Mouse (Mus musculus): ENCODE results near the gene Mfsd4b1. TPM values are rescaled to one million over a fixed set of nuclear protein-coding genes. Genes with fewer than 3 reads are reported as not detected.

Mfsd4b1 gene
- polyA plus RNA-seq, 1 experiment from 2014 or later, result 0.14 TPM

DNA sequence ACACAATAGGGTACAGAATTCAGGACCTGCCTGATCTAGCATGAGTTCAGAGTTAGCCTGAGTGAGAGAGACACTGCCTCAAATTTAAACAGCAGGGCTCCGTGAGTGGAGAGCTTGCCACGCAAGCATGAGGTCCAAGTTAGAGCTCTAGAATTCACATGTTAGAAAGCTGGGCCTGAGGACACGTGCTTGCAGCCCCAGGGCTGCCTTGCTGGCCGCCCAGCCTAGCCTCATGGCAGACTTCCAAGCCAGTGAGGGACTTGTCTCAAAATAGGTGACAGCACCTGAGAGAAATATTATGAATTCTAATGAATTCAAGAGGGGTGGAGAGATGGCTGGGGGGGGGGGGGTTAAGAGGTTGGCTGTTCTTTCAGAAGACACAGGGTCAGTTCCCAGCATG, 17.1 kb downstream of the Mfsd4b1 start:
- no peak overlapping the region for H3K4me3 ChIP-seq (ENCODE audit: low read depth, low read length)

DNA sequence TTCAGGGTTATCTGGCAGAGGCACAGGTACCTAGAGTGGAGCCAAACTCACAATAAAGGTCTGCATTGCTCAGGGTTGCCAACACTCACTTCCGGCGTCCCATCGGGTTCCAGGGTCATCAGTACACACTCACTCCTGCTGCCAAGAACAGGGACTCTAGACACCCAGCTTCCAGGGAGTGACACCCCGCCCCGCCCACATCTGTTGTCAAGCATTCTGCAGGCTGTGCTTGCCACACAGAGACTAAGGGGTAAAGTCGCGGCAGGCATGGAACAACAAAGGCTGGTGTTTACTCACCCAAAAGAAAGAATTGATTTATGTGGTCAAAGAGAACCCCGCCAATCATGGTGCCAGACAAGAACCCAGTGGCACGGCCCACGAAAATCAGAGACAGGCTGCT, 18.1 kb downstream of the Mfsd4b1 start:
- Histone ChIP-seq H3K4me1 (replicated peaks; ENCODE audit: control insufficient read depth, insufficient read depth, low read length) (no peaks in the 10 kb centered on the region), H3K36me3 (ENCODE audit: control insufficient read depth, insufficient read depth, low read length) (no peaks in the 10 kb centered on the region), H3K4me3 (ENCODE audit: low read depth, low read length) (no peak overlapping the region), H3K27ac (ENCODE audit: low read depth) (no peak overlapping the region), H3K4me2 (ENCODE audit: low read length) (no peak overlapping the region), H3K27me3 (replicated peaks; ENCODE audit: control insufficient read depth, insufficient read depth, low read length) (no peaks in the 10 kb centered on the region), H3K9ac (ENCODE audit: low read length) (no peak overlapping the region), H3K9me3 (ENCODE audit: control insufficient read depth, low read length) (no peaks in the 10 kb centered on the region)
- 67% methylated on average over 10 of the region's 10 CpGs for WGBS
- ATAC-seq (replicated peaks; ENCODE audit: low FRiP score, low TSS enrichment, low read depth), result no peak
- DNase-seq (ENCODE audit: low spot score), result no peak

More for the DNA sequence above, 17.1 kb downstream of the Mfsd4b1 start:
- Histone ChIP-seq H3K27me3 (replicated peaks; ENCODE audit: control insufficient read depth, insufficient read depth, low read length) (no peaks in the 10 kb centered on the region), H3K4me2 (ENCODE audit: low read length) (no peak overlapping the region), H3K9ac (ENCODE audit: low read length) (no peak overlapping the region), H3K9me3 (ENCODE audit: control insufficient read depth, low read length) (no peaks in the 10 kb centered on the region), H3K27ac (ENCODE audit: low read depth) (no peak overlapping the region), H3K4me1 (replicated peaks; ENCODE audit: control insufficient read depth, insufficient read depth, low read length) (no peaks in the 10 kb centered on the region), H3K36me3 (ENCODE audit: control insufficient read depth, insufficient read depth, low read length) (no peaks in the 10 kb centered on the region)
- 90% methylated on average over 4 of the region's 4 CpGs for WGBS
- ATAC-seq (replicated peaks; ENCODE audit: low FRiP score, low TSS enrichment, low read depth) (no peak), DNase-seq (ENCODE audit: low spot score) (no peak)

DNA sequence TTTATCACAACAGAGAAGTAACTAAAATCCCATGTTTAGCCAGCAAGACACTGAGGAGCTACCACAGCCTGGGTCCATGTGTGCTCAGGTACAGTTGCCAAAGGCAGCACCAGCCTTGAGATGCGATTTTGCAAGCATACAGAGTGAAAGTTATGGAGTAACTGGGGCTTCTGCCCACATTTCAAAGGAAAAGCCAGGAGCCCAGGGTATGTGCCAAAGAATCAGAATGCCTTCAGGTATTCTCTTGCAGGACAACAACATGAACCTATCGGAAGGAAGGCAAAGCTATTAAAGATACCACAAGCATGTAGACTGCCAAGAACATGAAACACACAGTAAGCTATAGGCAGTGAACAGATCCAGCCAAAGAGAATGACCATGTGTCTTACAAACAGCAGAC, 24.3 kb downstream of the Mfsd4b1 start:
- no peaks in the 10 kb centered on the region for H3K9me3 ChIP-seq (ENCODE audit: control insufficient read depth, low read length)
- H3K36me3 ChIP-seq (ENCODE audit: control insufficient read depth, insufficient read depth, low read length), result no peaks in the 10 kb centered on the region
- H3K9ac ChIP-seq (ENCODE audit: low read length), result no peak overlapping the region
- DNase-seq (ENCODE audit: low spot score), result no peak
- no peak overlapping the region for H3K27ac ChIP-seq (ENCODE audit: low read depth)
- no peaks in the 10 kb centered on the region for H3K27me3 ChIP-seq (replicated peaks; ENCODE audit: control insufficient read depth, insufficient read depth, low read length)
- WGBS, result 91% methylated on average over 2 of the region's 2 CpGs
- no peak overlapping the region for H3K4me3 ChIP-seq (ENCODE audit: low read depth, low read length)
- ATAC-seq (replicated peaks; ENCODE audit: low FRiP score, low TSS enrichment, low read depth), result no peak
- no peaks in the 10 kb centered on the region for H3K4me1 ChIP-seq (replicated peaks; ENCODE audit: control insufficient read depth, insufficient read depth, low read length)
- H3K4me2 ChIP-seq (ENCODE audit: low read length), result no peak overlapping the region

DNA sequence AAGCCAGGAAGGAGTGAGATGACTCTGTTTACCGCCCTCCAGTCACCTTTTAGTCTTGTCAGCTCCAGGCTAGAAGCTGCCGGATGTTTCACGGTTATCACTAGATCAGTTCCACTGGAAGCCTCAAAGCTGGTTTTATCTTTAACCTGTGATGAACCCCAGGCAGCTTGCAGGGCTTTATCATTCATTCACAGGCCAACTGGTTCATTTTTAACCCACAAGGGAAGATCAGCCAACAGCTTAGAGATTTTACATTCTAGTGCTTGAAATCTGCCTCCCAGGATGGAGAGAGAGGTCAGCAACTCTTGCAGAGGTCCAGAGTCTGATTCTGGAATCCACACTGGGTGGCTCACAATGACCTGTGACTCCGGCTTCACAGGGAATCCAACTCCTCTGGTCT, 33.9 kb downstream of the Mfsd4b1 start:
- no peaks in the 10 kb centered on the region for H3K36me3 ChIP-seq (ENCODE audit: control insufficient read depth, insufficient read depth, low read length)
- DNase-seq (ENCODE audit: low spot score) (no peak), ATAC-seq (replicated peaks; ENCODE audit: low FRiP score, low TSS enrichment, low read depth) (no peak)
- no peak overlapping the region for H3K4me3 ChIP-seq (ENCODE audit: low read depth, low read length)
- H3K4me1 ChIP-seq (replicated peaks; ENCODE audit: control insufficient read depth, insufficient read depth, low read length), result no peaks in the 10 kb centered on the region
- peaks cover 3% of the 10 kb centered on the region; the same call in 1 of the 2 replicates for H3K9me3 ChIP-seq (ENCODE audit: control insufficient read depth, low read length)
- WGBS, result 44% methylated on average over 4 of the region's 4 CpGs
- no peak overlapping the region for H3K4me2 ChIP-seq (ENCODE audit: low read length)
- H3K27me3 ChIP-seq (replicated peaks; ENCODE audit: control insufficient read depth, insufficient read depth, low read length), result no peaks in the 10 kb centered on the region
- no peak overlapping the region for H3K27ac ChIP-seq (ENCODE audit: low read depth)
- no peak overlapping the region for H3K9ac ChIP-seq (ENCODE audit: low read length)

DNA sequence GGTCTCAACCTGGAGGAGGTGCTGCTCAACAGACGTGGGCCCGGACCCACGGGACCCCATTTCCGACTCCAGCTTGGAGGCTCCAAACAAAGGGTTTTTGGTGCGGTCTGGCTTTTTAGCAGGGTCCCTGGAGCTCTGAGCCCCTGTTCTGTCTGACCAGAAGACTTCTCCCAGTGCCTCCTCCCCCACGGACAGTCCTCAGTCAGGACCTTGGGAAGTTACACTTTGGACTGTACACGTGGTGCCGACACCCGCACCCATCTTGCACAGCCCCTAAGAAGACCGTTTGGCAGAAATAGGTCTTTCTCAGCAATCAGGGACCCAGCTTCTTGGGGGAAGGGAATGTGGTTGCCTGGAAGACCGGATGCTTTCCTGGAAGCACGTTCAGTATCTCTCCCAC, 38.6 kb downstream of the Mfsd4b1 start, which contains the start of gene Mfsd4b5:
Gene Mfsd4b5 (minus strand): TSS at position 181 of the 400 bp plus-strand sequence.
- H3K4me1 ChIP-seq (replicated peaks; ENCODE audit: control insufficient read depth, insufficient read depth, low read length), result no peaks in the 10 kb centered on the region
- H3K27me3 ChIP-seq (replicated peaks; ENCODE audit: control insufficient read depth, insufficient read depth, low read length), result no peaks in the 10 kb centered on the region
- H3K27ac ChIP-seq (ENCODE audit: low read depth), result no peak within 1 kb of the TSS
- no peak within 1 kb of the TSS for H3K4me2 ChIP-seq (ENCODE audit: low read length)
- H3K9me3 ChIP-seq (ENCODE audit: control insufficient read depth, low read length), result no peaks in the 10 kb centered on the region
- no peak for ATAC-seq (replicated peaks; ENCODE audit: low FRiP score, low TSS enrichment, low read depth)
- DNase-seq (ENCODE audit: low spot score), result no peak
- H3K4me3 ChIP-seq (ENCODE audit: low read depth, low read length), result no peak within 1 kb of the TSS
- H3K36me3 ChIP-seq (ENCODE audit: control insufficient read depth, insufficient read depth, low read length), result no peaks in the 10 kb centered on the region
- H3K9ac ChIP-seq (ENCODE audit: low read length), result no peak within 1 kb of the TSS
- WGBS, result 86% methylated on average over 12 of the region's 12 CpGs

DNA sequence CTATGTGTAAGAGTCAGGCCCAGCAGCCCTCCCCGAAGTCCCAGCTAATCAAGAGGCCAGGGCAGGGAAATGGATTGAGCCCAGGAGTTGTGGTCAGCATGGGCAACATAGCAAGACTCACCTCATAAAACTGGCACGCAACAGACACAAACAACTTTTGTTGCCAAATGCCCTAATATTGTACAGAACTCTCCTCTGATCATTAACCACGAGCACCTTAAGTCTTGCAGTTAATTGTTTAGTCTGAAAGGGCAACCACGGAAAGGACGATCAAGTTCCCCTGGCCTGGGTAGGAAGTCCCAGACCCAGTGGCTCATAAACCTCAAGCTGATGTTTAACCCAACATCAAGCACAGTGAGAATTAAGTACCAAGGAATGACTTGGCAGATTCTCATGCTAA, 42.5 kb downstream of the Mfsd4b1 start:
- H3K4me1 ChIP-seq (replicated peaks; ENCODE audit: control insufficient read depth, insufficient read depth, low read length), result no peaks in the 10 kb centered on the region
- no peak overlapping the region for H3K27ac ChIP-seq (ENCODE audit: low read depth)
- H3K4me3 ChIP-seq (ENCODE audit: low read depth, low read length), result no peak overlapping the region
- H3K4me2 ChIP-seq (ENCODE audit: low read length), result no peak overlapping the region
- ATAC-seq (replicated peaks; ENCODE audit: low FRiP score, low TSS enrichment, low read depth) (no peak), DNase-seq (ENCODE audit: low spot score) (no peak)
- H3K9ac ChIP-seq (ENCODE audit: low read length), result no peak overlapping the region
- no peaks in the 10 kb centered on the region for H3K36me3 ChIP-seq (ENCODE audit: control insufficient read depth, insufficient read depth, low read length)
- WGBS, result 64% methylated on average over 5 of the region's 5 CpGs
- peaks cover 2% of the 10 kb centered on the region; the same call in 1 of the 2 replicates for H3K9me3 ChIP-seq (ENCODE audit: control insufficient read depth, low read length)
- no peaks in the 10 kb centered on the region for H3K27me3 ChIP-seq (replicated peaks; ENCODE audit: control insufficient read depth, insufficient read depth, low read length)

DNA sequence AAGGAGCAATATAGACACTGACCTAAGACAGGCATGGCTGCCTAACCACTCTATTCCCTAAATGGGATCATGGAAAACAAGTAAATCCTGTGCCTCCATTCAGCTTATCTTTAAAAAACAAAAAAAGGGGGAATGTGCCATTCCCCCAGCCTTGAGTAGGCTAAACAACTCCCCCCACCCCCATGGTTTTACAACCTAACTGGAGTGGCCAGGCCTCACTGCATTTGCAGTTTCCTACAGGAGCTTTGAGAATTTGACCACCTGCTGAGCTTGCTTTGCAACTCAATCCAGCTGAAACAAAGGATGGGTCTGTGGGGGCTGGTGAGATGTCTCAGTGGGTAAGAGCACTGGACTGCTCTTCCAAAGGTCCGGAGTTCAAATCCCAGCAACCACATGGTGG, 46.8 kb downstream of the Mfsd4b1 start:
- peaks cover 3% of the 10 kb centered on the region; the same call in 1 of the 2 replicates for H3K9me3 ChIP-seq (ENCODE audit: control insufficient read depth, low read length)
- no peaks in the 10 kb centered on the region for H3K4me1 ChIP-seq (replicated peaks; ENCODE audit: control insufficient read depth, insufficient read depth, low read length)
- WGBS, result 96% methylated on average over 1 of the region's 1 CpGs

DNA sequence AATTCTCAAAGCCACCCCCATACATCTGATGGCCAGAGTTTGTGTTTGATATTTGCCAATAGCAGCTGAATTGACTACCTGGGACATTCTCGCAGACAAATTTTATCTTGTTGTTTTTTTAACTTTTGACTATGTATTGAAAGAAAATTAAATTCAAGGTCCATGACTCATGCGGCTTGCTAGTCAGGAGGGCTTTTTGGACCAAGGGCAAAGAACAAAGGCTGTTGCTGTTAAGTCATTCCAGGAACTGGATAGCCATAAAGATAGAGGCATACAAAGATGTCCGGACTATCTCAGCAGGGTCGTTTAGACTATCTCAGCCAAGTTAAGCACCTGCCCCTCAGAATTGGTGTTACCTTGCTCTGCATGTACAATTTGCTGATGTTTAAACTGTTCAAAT, 47.7 kb downstream of the Mfsd4b1 start:
- Histone ChIP-seq H3K9me3 (ENCODE audit: control insufficient read depth, low read length) (peaks cover 3% of the 10 kb centered on the region; the same call in 1 of the 2 replicates), H3K4me3 (ENCODE audit: low read depth, low read length) (no peak overlapping the region), H3K27ac (ENCODE audit: low read depth) (no peak overlapping the region), H3K27me3 (replicated peaks; ENCODE audit: control insufficient read depth, insufficient read depth, low read length) (no peaks in the 10 kb centered on the region), H3K36me3 (ENCODE audit: control insufficient read depth, insufficient read depth, low read length) (no peaks in the 10 kb centered on the region), H3K4me1 (replicated peaks; ENCODE audit: control insufficient read depth, insufficient read depth, low read length) (no peaks in the 10 kb centered on the region), H3K4me2 (ENCODE audit: low read length) (no peak overlapping the region), H3K9ac (ENCODE audit: low read length) (no peak overlapping the region)
- DNase-seq (ENCODE audit: low spot score), result no peak
- WGBS, result 93% methylated on average over 4 of the region's 4 CpGs
- no peak for ATAC-seq (replicated peaks; ENCODE audit: low FRiP score, low TSS enrichment, low read depth)

More for the DNA sequence above, 46.8 kb downstream of the Mfsd4b1 start:
- Histone ChIP-seq H3K9ac (ENCODE audit: low read length) (no peak overlapping the region), H3K4me2 (ENCODE audit: low read length) (no peak overlapping the region), H3K27ac (ENCODE audit: low read depth) (no peak overlapping the region), H3K27me3 (replicated peaks; ENCODE audit: control insufficient read depth, insufficient read depth, low read length) (no peaks in the 10 kb centered on the region), H3K36me3 (ENCODE audit: control insufficient read depth, insufficient read depth, low read length) (no peaks in the 10 kb centered on the region), H3K4me3 (ENCODE audit: low read depth, low read length) (no peak overlapping the region)
- DNase-seq (ENCODE audit: low spot score), result no peak
- ATAC-seq (replicated peaks; ENCODE audit: low FRiP score, low TSS enrichment, low read depth), result no peak

DNA sequence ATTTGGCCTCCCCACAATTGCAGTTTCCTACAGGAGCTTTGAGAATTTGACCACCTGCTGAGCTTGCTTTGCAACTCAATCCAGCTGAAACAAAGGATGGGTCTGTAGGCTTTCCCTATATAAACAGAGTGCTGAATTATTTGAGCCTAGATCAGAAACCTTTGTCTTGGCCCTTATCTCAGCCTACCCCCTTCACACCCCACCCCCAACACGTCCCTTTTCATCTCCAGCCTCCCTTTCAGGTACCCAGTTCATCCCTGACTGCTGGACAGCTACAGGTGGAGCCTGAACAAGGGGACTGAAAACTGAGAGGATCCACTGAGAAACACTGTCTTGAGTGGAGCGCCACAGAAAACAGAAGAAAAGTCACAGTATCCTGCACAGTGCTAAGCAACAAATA, 49.3 kb downstream of the Mfsd4b1 start:
- no peak overlapping the region for H3K4me2 ChIP-seq (ENCODE audit: low read length)
- H3K36me3 ChIP-seq (ENCODE audit: control insufficient read depth, insufficient read depth, low read length), result no peaks in the 10 kb centered on the region
- peaks cover 3% of the 10 kb centered on the region; the same call in 1 of the 2 replicates for H3K9me3 ChIP-seq (ENCODE audit: control insufficient read depth, low read length)
- no peak overlapping the region for H3K9ac ChIP-seq (ENCODE audit: low read length)
- no peaks in the 10 kb centered on the region for H3K4me1 ChIP-seq (replicated peaks; ENCODE audit: control insufficient read depth, insufficient read depth, low read length)
- ATAC-seq (replicated peaks; ENCODE audit: low FRiP score, low TSS enrichment, low read depth), result no peak
- DNase-seq (ENCODE audit: low spot score), result no peak
- H3K27me3 ChIP-seq (replicated peaks; ENCODE audit: control insufficient read depth, insufficient read depth, low read length), result no peaks in the 10 kb centered on the region
- H3K4me3 ChIP-seq (ENCODE audit: low read depth, low read length), result no peak overlapping the region
- H3K27ac ChIP-seq (ENCODE audit: low read depth), result no peak overlapping the region
- 47% methylated on average over 2 of the region's 2 CpGs for WGBS

Measured in intestine, embryonic 14.5 days (tissue).